Mouse (Mus musculus): ENCODE results near the gene B4galt3. TPM values are rescaled to one million over a fixed set of nuclear protein-coding genes. Genes with fewer than 3 reads are reported as not detected.

Gene B4galt3
- 75.1 and 99.3 TPM in 2 replicates for total RNA-seq (2014; rRNA removed)
- polyA plus RNA-seq (2015; fragmentation: Nextera tagmentation; extraction: Ambion mirVana) = 104 and 115 TPM in 2 replicates

DNA sequence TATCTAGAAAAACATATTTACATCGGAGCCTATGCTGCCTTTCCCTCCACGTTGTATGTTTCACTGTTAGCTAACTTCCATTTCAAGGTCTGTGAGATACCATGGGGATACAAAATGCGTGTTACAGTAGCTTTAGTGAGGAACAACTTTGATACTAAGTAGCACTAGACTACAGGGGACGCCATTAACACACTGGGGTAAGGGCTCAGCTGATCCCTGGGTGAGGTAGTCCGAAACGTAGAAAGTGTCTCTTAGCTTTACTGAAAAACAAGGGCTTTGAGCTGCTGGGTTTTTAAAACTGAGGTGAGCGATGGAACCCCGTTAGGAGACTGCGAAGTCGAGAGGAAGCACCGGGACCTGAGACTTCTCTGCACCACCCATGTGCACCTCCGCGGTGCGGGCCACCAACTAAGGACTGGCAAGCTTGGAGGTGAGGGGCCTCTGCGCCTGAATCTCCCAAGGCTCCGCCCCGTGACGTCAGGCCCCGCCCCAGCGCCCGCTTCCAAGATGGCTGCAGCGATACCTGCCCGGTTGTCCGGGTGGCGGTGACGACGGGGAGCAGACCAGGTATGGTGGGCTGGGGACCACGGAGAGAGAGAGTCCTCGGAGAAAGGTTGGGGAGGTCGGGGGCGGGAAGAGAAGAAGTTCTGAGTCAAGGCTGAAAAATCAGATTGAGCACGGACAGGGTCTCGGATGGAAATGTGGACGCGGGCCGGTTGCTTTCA is at the start of gene B4galt3:
TSS of gene B4galt3 (plus strand) at position 481 of the 725 bp plus-strand sequence.
- no peak for TF ChIP-seq CTCF (IDR thresholded peaks at IDR 0.05; ENCODE audit: low read depth)
- peak within 1 kb of the TSS; percentile 73 for H3K9ac ChIP-seq
- peak within 1 kb of the TSS; percentile 51 for H3K27ac ChIP-seq (ENCODE audit: low read depth, low read length)
- peak within 1 kb of the TSS; percentile 71 for H3K4me3 ChIP-seq (ENCODE audit: low read depth, low read length)
- no peaks in the 10 kb centered on the region for H3K27me3 ChIP-seq (ENCODE audit: insufficient read depth, low read length)
- peak; percentile 92 for DNase-seq
- WGBS = 3% methylated on average over 36 of the region's 36 CpGs
- peak within 1 kb of the TSS; percentile 96 for H3K4me2 ChIP-seq (ENCODE audit: low read depth)
- peaks cover 17% of the 10 kb centered on the region for H3K36me3 ChIP-seq (ENCODE audit: insufficient read depth)
- H3K9me3 ChIP-seq (ENCODE audit: low read length) = no peaks in the 10 kb centered on the region
- H3K4me1 ChIP-seq (ENCODE audit: insufficient read depth) = peaks cover 8% of the 10 kb centered on the region
- ATAC-seq = peak; percentile 97

- H3K9me3 ChIP-seq (ENCODE audit: low read length) = no peaks in the 10 kb centered on the region
- no peaks in the 10 kb centered on the region for H3K27me3 ChIP-seq (ENCODE audit: insufficient read depth, low read length)
- H3K27ac ChIP-seq (ENCODE audit: low read depth, low read length) = no peak overlapping the region
- H3K9ac ChIP-seq = no peak overlapping the region
- TF ChIP-seq CTCF (IDR thresholded peaks at IDR 0.05; ENCODE audit: low read depth) = peak; percentile 93
- peaks cover 9% of the 10 kb centered on the region for H3K4me1 ChIP-seq (ENCODE audit: insufficient read depth)
- H3K4me3 ChIP-seq (ENCODE audit: low read depth, low read length) = peak overlapping the region; percentile 56; the same call in 1 of the 2 replicates
- ATAC-seq (peak; percentile 28; the same call in 1 of the 2 replicates), DNase-seq (peak; percentile 91)
- H3K36me3 ChIP-seq (ENCODE audit: insufficient read depth) = peaks cover 21% of the 10 kb centered on the region
- 11% methylated on average over 10 of the region's 10 CpGs for WGBS
- H3K4me2 ChIP-seq (ENCODE audit: low read depth) = peak overlapping the region; percentile 83
Measured at GRCm38 (mm10) chr1:171220871-171221270, 49.3 kb upstream of the B4galt3 start.

DNA sequence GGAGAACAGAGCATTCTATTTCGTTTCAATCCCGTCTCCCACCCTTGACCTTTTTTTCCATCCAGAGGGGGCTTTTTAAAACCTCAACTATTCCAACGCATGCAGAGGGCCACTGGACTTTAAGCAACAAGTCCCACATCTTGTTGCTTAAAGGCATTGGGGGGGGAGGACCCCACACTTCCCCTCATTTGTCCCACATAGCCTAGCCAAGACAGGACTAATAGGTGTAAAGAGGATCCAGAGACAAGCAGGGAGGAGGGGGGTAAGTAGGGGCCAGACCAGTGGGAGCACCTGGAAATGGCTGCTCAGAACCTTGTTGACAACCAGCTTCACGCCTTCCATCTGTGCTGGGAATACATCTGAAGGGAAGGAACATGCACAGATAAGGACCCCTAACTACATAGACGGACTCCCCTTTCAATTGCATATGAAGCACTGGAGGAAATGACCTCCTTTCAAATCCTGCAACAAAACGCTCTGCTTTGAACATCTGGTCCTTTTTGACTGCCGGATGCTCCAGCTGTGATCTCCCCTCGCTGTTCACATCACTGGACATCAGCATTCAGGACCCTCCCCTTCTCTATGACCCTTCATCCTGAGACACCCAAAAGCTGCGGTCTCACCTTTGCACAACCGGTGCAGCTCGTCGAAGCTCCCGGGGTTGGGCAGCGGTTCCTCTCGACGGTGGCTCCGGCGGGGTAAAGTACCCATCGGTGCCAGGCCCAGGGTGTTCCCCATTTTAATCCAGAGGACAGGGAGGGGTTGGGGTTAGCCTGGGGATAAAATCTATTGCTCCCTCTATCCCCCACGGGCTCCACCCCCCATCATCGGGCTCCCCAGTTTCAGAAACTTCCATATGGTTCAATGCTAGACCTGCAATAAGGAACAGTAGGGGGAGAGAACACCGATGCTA is 48.6 kb upstream of the B4galt3 start:
- Histone ChIP-seq H3K4me3 (ENCODE audit: low read depth, low read length) (peak overlapping the region; percentile 56), H3K4me1 (ENCODE audit: insufficient read depth) (peaks cover 9% of the 10 kb centered on the region), H3K27ac (ENCODE audit: low read depth, low read length) (0 out of 2 replicates have a peak overlapping the region, but pooled peaks have one; percentile 35), H3K4me2 (ENCODE audit: low read depth) (peak overlapping the region; percentile 83), H3K27me3 (ENCODE audit: insufficient read depth, low read length) (no peaks in the 10 kb centered on the region), H3K9me3 (ENCODE audit: low read length) (no peaks in the 10 kb centered on the region), H3K36me3 (ENCODE audit: insufficient read depth) (peaks cover 21% of the 10 kb centered on the region), H3K9ac (peak overlapping the region; percentile 47)
- TF ChIP-seq CTCF (IDR thresholded peaks at IDR 0.05; ENCODE audit: low read depth) = no peak
- peak; percentile 16 for DNase-seq
- WGBS = 6% methylated on average over 22 of the region's 22 CpGs
- ATAC-seq = no peak

GRCm38 (mm10) chr1:171222238-171223155 is 47.6 kb upstream of the B4galt3 start, which contains the start of gene Tomm40l:
Tomm40l (minus strand) TSS chr1:171222514.
- peak; percentile 70 for TF ChIP-seq CTCF (IDR thresholded peaks at IDR 0.05; ENCODE audit: low read depth)
- peak within 1 kb of the TSS; percentile 56 for H3K4me3 ChIP-seq (ENCODE audit: low read depth, low read length)
- peak within 1 kb of the TSS; percentile 47 for H3K9ac ChIP-seq
- WGBS = 3% methylated on average over 28 of the region's 28 CpGs
- no peaks in the 10 kb centered on the region for H3K9me3 ChIP-seq (ENCODE audit: low read length)
- ATAC-seq = peak; percentile 97
- peaks cover 21% of the 10 kb centered on the region for H3K36me3 ChIP-seq (ENCODE audit: insufficient read depth)
- H3K27ac ChIP-seq (ENCODE audit: low read depth, low read length) = 0 out of 2 replicates have a peak within 1 kb of the TSS, but pooled peaks have one; percentile 35
- H3K27me3 ChIP-seq (ENCODE audit: insufficient read depth, low read length) = no peaks in the 10 kb centered on the region
- peak within 1 kb of the TSS; percentile 83 for H3K4me2 ChIP-seq (ENCODE audit: low read depth)
- peak; percentile 96 for DNase-seq
- peaks cover 9% of the 10 kb centered on the region for H3K4me1 ChIP-seq (ENCODE audit: insufficient read depth)

- Histone ChIP-seq H3K9me3 (ENCODE audit: low read length) (no peaks in the 10 kb centered on the region), H3K36me3 (ENCODE audit: insufficient read depth) (peaks cover 18% of the 10 kb centered on the region), H3K4me3 (ENCODE audit: low read depth, low read length) (peak overlapping the region; percentile 56; the same call in 1 of the 2 replicates), H3K4me2 (ENCODE audit: low read depth) (peak overlapping the region; percentile 83; the same call in 1 of the 2 replicates), H3K9ac (no peak overlapping the region), H3K27me3 (ENCODE audit: insufficient read depth, low read length) (no peaks in the 10 kb centered on the region), H3K4me1 (ENCODE audit: insufficient read depth) (peaks cover 9% of the 10 kb centered on the region), H3K27ac (ENCODE audit: low read depth, low read length) (0 out of 2 replicates have a peak overlapping the region, but pooled peaks have one; percentile 35)
- no peak for DNase-seq
- no peak for TF ChIP-seq CTCF (IDR thresholded peaks at IDR 0.05; ENCODE audit: low read depth)
- ATAC-seq = no peak
- WGBS = 83% methylated on average over 6 of the region's 6 CpGs
Measured at GRCm38 (mm10) chr1:171223168-171223567, 47.0 kb upstream of the B4galt3 start.

GRCm38 (mm10) chr1:171223796-171224195 is 46.3 kb upstream of the B4galt3 start:
- Histone ChIP-seq H3K4me2 (ENCODE audit: low read depth) (no peak overlapping the region), H3K9ac (no peak overlapping the region), H3K36me3 (ENCODE audit: insufficient read depth) (peaks cover 12% of the 10 kb centered on the region), H3K4me3 (ENCODE audit: low read depth, low read length) (no peak overlapping the region), H3K4me1 (ENCODE audit: insufficient read depth) (peaks cover 9% of the 10 kb centered on the region), H3K9me3 (ENCODE audit: low read length) (no peaks in the 10 kb centered on the region), H3K27ac (ENCODE audit: low read depth, low read length) (no peak overlapping the region), H3K27me3 (ENCODE audit: insufficient read depth, low read length) (no peaks in the 10 kb centered on the region)
- DNase-seq = no peak
- no peak for TF ChIP-seq CTCF (IDR thresholded peaks at IDR 0.05; ENCODE audit: low read depth)
- 92% methylated on average over 2 of the region's 2 CpGs for WGBS
- no peak for ATAC-seq

All from forebrain, postnatal 0 days (tissue).